Mouse (Mus musculus) brown adipose tissue, adult 24 weeks (tissue): Measurements from ENCODE around the gene Gm17535. TPM values are rescaled to one million over a fixed set of nuclear protein-coding genes. Genes with fewer than 3 reads are reported as not detected.
"Not testable (repeated sequence)": the region's sequence is repeated elsewhere in the genome, so short reads cannot be mapped to it uniquely, and the experiment has no call there.

Experiments used
- H3K27ac ChIP-seq: fragments of 200-500 bp; replicated peaks from 2 replicates; pipeline ENCODE4 v1.5.1; 2012; ENCODE audit warnings: low read depth, mild to moderate bottlenecking, low read length
- H3K4me1 ChIP-seq: fragments of 200-500 bp; 2 replicates; pipeline ENCODE4 v1.6.1; 2012; ENCODE audit warnings: low read length, mixed read lengths; ENCODE audit not compliant: control insufficient read depth, insufficient read depth, insufficient read length
- H3K4me3 ChIP-seq: fragments of 200-500 bp; 2 replicates; pipeline ENCODE4 v1.5.1; 2012; ENCODE audit warnings: low read depth, mild to moderate bottlenecking, low read length, moderate library complexity; ENCODE audit not compliant: insufficient read depth
- polyA plus RNA-seq: library from polyadenylated mRNA; stranded (reverse); fragments of >200 nt; gene quantifications from 2 replicates; pipeline ENCODE4 v1.2.4, GENCODE M21; 2012; ENCODE audit not compliant: missing spikeins, insufficient read depth, insufficient read length

Gene Gm17535
- polyA plus RNA-seq = not detected in 2 replicates

DNA sequence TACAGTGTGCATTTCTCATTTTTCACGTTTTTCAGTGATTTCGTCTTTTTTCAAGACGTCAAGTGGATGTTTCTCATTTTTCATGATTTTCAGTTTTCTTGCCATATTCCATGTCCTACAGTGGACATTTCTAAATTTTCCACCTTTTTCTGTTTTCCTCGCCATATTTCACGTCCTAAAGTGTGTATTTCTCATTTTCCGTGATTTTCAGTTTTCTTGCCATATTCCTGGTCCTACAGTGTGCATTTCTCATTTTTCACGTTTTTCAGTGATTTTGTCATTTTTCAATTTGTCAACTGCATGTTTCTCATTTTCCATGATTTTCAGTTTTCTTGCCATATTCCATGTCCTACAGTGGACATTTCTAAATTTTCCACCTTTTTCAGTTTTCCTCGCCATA is at the start of gene Gm17535:
Gm17535 (plus strand) TSS at position 301 of the 400 bp plus-strand sequence.
- not testable (repeated sequence) for H3K4me1 ChIP-seq, H3K4me3 ChIP-seq, H3K27ac ChIP-seq

DNA sequence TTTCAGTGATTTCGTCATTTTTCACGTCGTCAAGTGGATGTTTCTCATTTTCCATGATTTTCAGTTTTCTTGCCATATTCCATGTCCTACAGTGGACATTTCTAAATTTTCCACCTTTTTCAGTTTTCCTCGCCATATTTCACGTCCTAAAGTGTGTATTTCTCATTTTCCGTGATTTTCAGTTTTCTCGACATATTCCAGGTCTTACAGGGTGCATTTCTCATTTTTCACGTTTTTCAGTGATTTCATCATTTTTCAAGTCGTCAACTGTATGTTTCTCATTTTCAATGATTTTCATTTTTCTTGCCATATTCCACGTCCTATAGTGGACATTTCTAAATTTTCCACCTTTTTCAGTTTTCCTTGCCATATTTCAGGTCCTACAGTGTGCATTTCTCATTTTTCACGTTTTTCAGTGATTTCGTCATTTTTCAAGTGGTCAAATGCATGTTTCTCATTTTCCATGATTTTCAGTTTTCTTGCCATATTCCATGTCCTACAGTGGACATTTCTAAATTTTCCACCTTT is 33.9 kb upstream of the Gm17535 start, which contains the start of gene Gm10722:
Gm10722 (plus strand) TSS at position 478 of the 528 bp plus-strand sequence.
- not testable (repeated sequence) for H3K27ac ChIP-seq, H3K4me1 ChIP-seq, H3K4me3 ChIP-seq

DNA sequence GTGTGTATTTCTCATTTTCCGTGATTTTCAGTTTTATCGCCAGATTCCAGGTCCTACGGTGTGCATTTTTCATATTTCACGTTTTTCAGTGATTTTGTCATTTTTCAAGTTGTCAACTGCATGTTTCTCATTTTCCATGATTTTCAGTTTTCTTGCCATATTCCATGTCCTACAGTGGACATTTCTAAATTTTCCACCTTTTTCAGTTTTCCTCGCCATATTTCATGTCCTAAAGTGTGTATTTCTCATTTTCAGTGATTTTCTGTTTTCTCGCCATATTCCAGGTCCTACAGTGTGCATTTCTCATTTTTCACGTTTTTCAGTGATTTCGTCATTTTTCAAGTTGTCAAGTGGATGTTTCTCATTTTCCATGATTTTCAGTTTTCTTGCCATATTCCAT is 33.4 kb upstream of the Gm17535 start:
- H3K27ac ChIP-seq, H3K4me1 ChIP-seq, H3K4me3 ChIP-seq: not testable (repeated sequence)

DNA sequence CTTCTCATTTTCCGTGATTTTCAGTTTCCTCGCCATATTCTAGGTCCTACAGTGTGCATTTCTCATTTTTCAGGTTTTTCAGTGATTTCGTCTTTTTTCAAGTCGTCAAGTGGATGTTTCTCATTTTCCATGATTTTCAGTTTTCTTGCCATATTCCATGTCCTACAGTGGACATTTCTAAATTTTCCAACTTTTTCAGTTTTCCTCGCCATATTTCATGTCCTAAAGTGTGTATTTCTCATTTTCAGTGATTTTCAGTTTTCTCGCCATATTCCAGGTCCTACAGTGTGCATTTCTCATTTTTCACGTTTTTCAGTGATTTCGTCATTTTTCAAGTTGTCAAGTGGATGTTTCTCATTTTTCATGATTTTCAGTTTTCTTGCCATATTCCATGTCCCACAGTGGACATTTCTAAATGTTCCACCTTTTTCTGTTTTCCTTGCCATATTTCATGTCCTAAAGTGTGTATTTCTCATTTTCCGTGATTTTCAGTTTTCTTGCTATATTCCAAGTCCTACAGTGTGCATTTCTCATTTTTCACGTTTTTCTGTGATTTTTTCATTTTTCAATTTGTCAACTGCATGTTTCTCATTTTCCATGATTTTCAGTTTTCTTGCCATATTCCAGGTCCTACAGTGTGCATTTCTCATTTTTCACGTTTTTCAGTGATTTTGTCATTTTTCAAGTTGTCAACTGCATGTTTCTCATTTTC is 32.3 kb upstream of the Gm17535 start:
- H3K4me3 ChIP-seq, H3K27ac ChIP-seq, H3K4me1 ChIP-seq: not testable (repeated sequence)

DNA sequence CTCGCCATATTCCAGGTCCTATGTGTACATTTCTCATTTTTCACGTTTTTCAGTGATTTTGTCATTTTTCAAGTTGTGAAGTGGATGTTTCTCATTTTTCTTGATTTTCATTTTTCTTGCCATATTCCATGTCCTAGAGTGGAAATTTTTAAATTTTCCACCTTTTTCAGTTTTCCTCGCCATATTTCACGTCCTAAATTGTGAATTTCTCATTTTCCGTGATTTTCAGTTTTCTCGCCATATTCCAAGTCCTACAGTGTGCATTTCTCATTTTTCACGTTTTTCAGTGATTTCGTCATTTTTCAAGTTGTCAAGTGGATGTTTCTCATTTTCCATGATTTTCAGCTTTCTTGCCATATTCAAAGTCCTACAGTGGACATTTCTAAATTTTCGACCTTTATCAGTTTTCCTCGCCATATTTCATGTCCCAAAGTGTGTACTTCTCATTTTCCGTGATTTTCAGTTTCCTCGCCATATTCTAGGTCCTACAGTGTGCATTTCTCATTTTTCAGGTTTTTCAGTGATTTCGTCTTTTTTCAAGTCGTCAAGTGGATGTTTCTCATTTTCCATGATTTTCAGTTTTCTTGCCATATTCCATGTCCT is 31.5 kb upstream of the Gm17535 start, which contains the start of gene Gm11168:
Gm11168 (plus strand) TSS at position 553 of the 603 bp plus-strand sequence.
- not testable (repeated sequence) for H3K4me3 ChIP-seq, H3K4me1 ChIP-seq, H3K27ac ChIP-seq

DNA sequence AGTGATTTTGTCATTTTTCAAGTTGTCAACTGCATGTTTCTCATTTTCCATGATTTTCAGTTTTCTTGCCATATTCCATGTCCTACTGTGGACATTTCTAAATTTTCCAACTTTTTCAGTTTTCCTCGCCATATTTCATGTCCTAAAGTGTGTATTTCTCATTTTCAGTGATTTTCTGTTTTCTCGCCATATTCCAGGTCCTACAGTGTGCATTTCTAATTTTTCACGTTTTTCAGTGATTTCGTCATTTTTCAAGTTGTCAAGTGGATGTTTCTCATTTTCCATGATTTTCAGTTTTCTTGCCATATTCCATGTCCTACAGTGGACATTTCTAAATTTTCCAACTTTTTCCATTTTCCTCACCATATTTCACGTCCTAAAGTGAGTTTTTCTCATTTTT is 28.2 kb upstream of the Gm17535 start:
- not testable (repeated sequence) for H3K4me1 ChIP-seq

DNA sequence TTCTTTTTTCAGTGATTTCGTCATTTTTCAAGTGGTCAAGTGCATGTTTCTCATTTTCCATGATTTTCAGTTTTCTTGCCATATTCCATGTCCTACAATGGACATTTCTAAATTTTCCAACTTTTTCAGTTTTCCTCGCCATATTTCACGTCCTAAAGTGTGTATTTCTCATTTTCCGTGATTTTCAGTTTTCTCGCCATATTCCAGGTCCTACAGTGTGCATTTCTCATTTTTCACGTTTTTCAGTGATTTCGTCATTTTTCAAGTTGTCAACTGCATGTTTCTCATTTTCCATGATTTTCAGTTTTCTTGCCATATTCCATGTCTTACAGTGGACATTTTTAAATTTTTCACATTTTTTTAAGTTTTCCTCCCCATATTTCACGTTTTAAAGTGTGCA is 27.8 kb upstream of the Gm17535 start:
- not testable (repeated sequence) for H3K4me1 ChIP-seq, H3K4me3 ChIP-seq, H3K27ac ChIP-seq

More for the DNA sequence above, 28.2 kb upstream of the Gm17535 start:
- H3K27ac ChIP-seq, H3K4me3 ChIP-seq: not testable (repeated sequence)

DNA sequence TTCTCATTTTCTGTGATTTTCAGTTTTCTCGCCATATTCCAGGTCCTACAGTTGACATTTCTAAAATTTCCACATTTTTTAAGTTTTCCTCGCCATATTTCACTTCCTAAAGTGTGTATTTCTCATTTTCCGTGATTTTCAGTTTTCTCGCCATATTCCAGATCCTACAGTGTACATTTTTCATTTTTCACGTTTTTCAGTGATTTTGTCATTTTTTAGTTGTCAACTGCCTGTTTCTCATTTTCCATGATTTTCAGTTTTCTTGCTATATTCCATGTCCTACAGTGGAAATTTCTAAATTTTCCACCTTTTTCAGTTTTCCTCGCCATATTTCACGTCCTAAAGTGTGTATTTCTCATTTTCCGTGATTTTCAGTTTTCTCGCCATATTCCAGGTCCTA is 27.1 kb upstream of the Gm17535 start:
- H3K4me3 ChIP-seq, H3K4me1 ChIP-seq, H3K27ac ChIP-seq: not testable (repeated sequence)

DNA sequence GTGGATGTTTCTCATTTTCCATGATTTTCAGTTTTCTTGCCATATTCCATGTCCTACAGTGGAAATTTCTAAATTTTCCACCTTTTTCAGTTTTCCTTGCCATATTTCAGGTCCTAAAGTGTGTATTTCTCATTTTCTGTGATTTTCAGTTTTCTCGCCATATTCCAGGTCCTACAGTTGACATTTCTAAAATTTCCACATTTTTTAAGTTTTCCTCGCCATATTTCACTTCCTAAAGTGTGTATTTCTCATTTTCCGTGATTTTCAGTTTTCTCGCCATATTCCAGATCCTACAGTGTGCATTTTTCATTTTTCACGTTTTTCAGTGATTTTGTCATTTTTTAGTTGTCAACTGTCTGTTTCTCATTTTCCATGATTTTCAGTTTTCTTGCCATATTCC is 25.1 kb upstream of the Gm17535 start:
- H3K4me1 ChIP-seq, H3K4me3 ChIP-seq, H3K27ac ChIP-seq: not testable (repeated sequence)

DNA sequence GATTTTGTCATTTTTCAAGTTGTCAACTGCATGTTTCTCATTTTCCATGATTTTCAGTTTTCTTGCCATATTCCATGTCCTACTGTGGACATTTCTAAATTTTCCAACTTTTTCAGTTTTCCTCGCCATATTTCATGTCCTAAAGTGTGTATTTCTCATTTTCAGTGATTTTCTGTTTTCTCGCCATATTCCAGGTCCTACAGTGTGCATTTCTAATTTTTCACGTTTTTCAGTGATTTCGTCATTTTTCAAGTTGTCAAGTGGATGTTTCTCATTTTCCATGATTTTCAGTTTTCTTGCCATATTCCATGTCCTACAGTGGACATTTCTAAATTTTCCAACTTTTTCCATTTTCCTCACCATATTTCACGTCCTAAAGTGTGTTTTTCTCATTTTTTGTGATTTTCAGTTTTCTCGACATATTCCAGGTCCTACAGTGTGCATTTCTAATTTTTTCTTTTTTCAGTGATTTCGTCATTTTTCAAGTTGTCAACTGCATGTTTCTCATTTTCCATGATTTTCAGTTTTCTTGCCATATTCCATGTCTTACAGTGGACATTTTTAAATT is 22.3 kb upstream of the Gm17535 start:
- H3K4me3 ChIP-seq, H3K27ac ChIP-seq, H3K4me1 ChIP-seq: not testable (repeated sequence)

DNA sequence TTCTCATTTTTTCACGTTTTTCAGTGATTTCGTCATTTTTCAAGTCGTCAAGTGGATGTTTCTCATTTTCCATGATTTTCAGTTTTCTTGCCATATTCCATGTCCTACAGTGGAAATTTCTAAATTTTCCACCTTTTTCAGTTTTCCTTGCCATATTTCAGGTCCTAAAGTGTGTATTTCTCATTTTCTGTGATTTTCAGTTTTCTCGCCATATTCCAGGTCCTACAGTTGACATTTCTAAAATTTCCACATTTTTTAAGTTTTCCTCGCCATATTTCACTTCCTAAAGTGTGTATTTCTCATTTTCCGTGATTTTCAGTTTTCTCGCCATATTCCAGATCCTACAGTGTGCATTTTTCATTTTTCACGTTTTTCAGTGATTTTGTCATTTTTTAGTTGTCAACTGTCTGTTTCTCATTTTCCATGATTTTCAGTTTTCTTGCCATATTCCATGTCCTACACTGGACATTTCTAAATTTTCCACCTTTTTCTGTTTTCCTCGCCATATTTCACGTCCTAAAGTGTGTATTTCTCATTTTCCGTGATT is 21.6 kb upstream of the Gm17535 start, which contains the start of gene Gm10721:
Gm10721 (plus strand) TSS at position 408 of the 547 bp plus-strand sequence.
- not testable (repeated sequence) for H3K4me3 ChIP-seq, H3K27ac ChIP-seq, H3K4me1 ChIP-seq

DNA sequence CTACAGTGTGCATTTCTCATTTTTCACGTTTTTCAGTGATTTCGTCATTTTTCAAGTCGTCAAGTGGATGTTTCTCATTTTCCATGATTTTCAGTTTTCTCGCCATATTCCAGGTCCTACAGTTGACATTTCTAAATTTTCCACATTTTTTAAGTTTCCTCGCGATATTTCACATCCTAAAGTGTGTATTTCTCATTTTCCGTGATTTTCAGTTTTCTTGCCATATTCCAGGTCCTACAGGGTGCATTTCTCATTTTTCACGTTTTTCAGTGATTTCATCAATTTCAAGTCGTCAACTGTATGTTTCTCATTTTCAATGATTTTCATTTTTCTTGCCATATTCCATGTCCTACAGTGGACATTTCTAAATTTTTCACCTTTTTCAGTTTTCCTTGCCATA is 19.0 kb upstream of the Gm17535 start, which contains the start of gene Gm10720:
Gm10720 (plus strand) TSS at position 301 of the 400 bp plus-strand sequence.
- not testable (repeated sequence) for H3K27ac ChIP-seq, H3K4me1 ChIP-seq, H3K4me3 ChIP-seq

DNA sequence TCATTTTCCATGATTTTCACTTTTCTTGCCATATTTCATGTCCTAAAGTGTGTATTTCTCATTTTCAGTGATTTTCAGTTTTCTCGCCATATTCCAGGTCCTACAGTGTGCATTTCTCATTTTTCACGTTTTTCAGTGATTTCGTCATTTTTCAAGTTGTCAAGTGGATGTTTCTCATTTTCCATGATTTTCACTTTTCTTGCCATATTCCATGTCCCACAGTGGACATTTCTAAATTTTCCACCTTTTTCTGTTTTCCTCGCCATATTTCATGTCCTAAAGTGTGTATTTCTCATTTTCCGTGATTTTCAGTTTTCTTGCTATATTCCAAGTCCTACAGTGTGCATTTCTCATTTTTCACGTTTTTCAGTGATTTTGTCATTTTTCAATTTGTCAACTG is 18.5 kb upstream of the Gm17535 start:
- not testable (repeated sequence) for H3K4me1 ChIP-seq, H3K27ac ChIP-seq, H3K4me3 ChIP-seq

DNA sequence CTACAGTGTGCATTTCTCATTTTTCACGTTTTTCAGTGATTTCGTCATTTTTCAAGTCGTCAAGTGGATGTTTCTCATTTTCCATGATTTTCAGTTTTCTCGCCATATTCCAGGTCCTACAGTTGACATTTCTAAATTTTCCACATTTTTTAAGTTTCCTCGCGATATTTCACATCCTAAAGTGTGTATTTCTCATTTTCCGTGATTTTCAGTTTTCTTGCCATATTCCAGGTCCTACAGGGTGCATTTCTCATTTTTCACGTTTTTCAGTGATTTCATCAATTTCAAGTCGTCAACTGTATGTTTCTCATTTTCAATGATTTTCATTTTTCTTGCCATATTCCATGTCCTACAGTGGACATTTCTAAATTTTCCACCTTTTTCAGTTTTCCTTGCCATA is 17.3 kb upstream of the Gm17535 start, which contains the start of gene Gm10719:
Gm10719 (plus strand) TSS at position 301 of the 400 bp plus-strand sequence.
- not testable (repeated sequence) for H3K4me3 ChIP-seq, H3K27ac ChIP-seq, H3K4me1 ChIP-seq

DNA sequence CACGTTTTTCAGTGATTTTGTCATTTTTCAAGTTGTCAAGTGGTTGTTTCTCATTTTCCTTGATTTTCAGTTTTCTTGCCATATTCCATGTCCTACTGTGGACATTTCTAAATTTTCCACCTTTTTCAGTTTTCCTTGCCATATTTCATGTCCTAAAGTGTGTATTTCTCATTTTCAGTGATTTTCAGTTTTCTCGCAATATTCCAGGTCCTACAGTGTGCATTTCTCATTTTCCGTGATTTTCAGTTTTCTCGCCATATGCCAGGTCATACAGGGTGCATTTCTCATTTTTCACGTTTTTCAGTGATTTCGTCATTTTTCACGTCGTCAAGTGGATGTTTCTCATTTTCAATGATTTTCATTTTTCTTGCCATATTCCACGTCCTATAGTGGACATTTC is 15.5 kb upstream of the Gm17535 start:
- not testable (repeated sequence) for H3K4me3 ChIP-seq

More for the DNA sequence above, 15.5 kb upstream of the Gm17535 start:
- H3K27ac ChIP-seq, H3K4me1 ChIP-seq: not testable (repeated sequence)
